Mouse (Mus musculus) lung, postnatal 0 days (tissue): ENCODE measurements at regions not wholly inside any gene's neighbourhood (a gene's known extent, or its start where the extent isn't known, plus 50 kb on each side); places are given as distances from the start of the nearest gene placed in this dataset.

Source experiments
- ATAC-seq: fragments of 200-750 bp; cut with Nextera tagmentation; 2 replicates; pipeline ENCODE4 v1.8.0; 2017; ENCODE audit warnings: moderate library complexity
- DNase-seq: peaks from one replicate; pipeline ENCODE4 v3.0.0-alpha.2; 2016; ENCODE audit warnings: low spot score
- H3K27ac ChIP-seq: fragments of 300-500 bp; sonication (generic); 2 replicates; pipeline ENCODE4 v1.5.1; 2014; ENCODE audit warnings: antibody characterized with exemption, mild to moderate bottlenecking, low read length, mixed read lengths
- H3K27me3 ChIP-seq: fragments of 300-500 bp; sonication (generic); replicated peaks from 2 replicates; pipeline ENCODE4 v1.6.1; 2014; ENCODE audit warnings: low read length, mixed read lengths; ENCODE audit not compliant: insufficient read depth
- H3K36me3 ChIP-seq: fragments of 300-500 bp; sonication (generic); 2 replicates; pipeline ENCODE4 v1.6.1; 2014; ENCODE audit warnings: low read length, mixed read lengths; ENCODE audit not compliant: insufficient read depth
- H3K4me1 ChIP-seq: fragments of 300-500 bp; sonication (generic); 2 replicates; pipeline ENCODE4 v1.6.1; 2014; ENCODE audit warnings: antibody characterized with exemption, low read depth, low read length, mixed read lengths; ENCODE audit not compliant: insufficient read depth
- H3K4me2 ChIP-seq: fragments of 300-500 bp; sonication (generic); replicated peaks from 2 replicates; pipeline ENCODE4 v1.6.1; 2014; ENCODE audit warnings: low read depth, mild to moderate bottlenecking, low read length, moderate library complexity, mixed read lengths
- H3K4me3 ChIP-seq: fragments of 300-500 bp; sonication (generic); 2 replicates; pipeline ENCODE4 v1.5.1; 2014; ENCODE audit warnings: low read depth, low read length
- H3K9ac ChIP-seq: fragments of 300-500 bp; sonication (generic); replicated peaks from 2 replicates; pipeline ENCODE4 v1.6.1; 2014; ENCODE audit warnings: low read depth, mild to moderate bottlenecking
- H3K9me3 ChIP-seq: fragments of 300-500 bp; sonication (generic); 2 replicates; pipeline ENCODE4 v1.6.1; 2016; ENCODE audit warnings: low read length, mixed read lengths
- CTCF ChIP-seq: IDR thresholded peaks from 2 replicates; pipeline ENCODE4 v1.5.1; 2016; ENCODE audit warnings: antibody characterized with exemption, mild to moderate bottlenecking
- EP300 ChIP-seq: IDR thresholded peaks from 2 replicates; pipeline ENCODE4 v1.6.1; 2016; ENCODE audit warnings: antibody characterized with exemption, mild to moderate bottlenecking, control low read depth
- WGBS: fragments of 180-500 bp; shearing (Covaris S2); extraction: QIAGEN DNeasy Blood & Tissue Kit; methylation state at CpG from one replicate; pipeline ENCODE4 v1.1.7; 2014; 5-methylcytosine and 5-hydroxymethylcytosine counted together

DNA sequence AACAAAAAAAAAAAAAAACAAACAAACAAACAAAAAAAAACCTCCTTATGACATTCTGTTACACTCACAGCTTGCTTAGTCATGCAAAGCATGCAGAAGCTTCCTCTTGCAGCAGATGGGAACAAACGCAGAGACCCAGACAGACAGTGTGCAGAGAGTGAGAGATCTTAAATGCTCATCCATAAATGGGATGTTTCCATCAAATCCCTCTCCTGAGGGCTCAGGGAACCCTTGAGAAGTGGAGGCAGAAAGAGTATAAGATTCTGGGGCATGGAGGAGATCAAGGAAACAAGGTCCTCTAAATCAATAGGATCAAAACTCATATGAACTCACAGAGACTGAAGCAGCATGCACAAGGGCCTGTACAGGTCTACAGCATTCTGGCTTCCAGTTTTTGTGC lies 52.5 kb downstream of the Adm start:
- Histone ChIP-seq H3K9ac (no peak overlapping the region), H3K4me2 (no peak overlapping the region)
- 84% methylated on average over 1 of the region's 1 CpGs for WGBS

DNA sequence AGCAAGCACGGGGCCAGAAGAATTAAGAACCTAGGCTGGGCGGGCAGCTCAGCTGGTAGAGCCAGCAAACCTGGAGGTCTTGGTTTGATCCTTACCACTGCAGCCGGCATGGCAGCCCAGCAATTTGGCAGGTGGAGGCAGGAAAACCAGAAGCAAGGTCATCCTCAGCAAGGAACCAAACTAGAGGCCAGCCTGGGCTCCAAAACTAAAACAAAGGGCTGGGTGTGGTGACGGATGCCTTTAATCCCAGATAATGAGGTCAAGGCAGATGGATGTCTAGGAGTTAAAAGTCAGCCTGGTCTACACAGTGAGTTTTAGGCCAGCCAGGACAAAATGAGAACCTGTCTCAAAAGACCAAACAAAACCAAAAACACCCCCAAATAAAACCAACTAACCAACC lies 55.5 kb downstream of the Adm start:
- H3K4me3 ChIP-seq: no peak overlapping the region
- no peak overlapping the region for H3K9ac ChIP-seq
- WGBS: 76% methylated on average over 4 of the region's 4 CpGs
- H3K27ac ChIP-seq: no peak overlapping the region
- H3K9me3 ChIP-seq: no peaks in the 10 kb centered on the region
- no peak for TF ChIP-seq CTCF
- TF ChIP-seq EP300: no peak
- no peaks in the 10 kb centered on the region for H3K4me1 ChIP-seq
- no peak overlapping the region for H3K4me2 ChIP-seq
- no peak for ATAC-seq
- H3K27me3 ChIP-seq: no peaks in the 10 kb centered on the region
- no peak for DNase-seq
- H3K36me3 ChIP-seq: no peaks in the 10 kb centered on the region

More for the DNA sequence above, 52.5 kb downstream of the Adm start:
- DNase-seq (no peak), ATAC-seq (no peak)
- Histone ChIP-seq H3K4me3 (no peak overlapping the region), H3K27me3 (no peaks in the 10 kb centered on the region), H3K9me3 (no peaks in the 10 kb centered on the region), H3K27ac (no peak overlapping the region), H3K36me3 (no peaks in the 10 kb centered on the region), H3K4me1 (no peaks in the 10 kb centered on the region)
- TF ChIP-seq CTCF (no peak), EP300 (no peak)

DNA sequence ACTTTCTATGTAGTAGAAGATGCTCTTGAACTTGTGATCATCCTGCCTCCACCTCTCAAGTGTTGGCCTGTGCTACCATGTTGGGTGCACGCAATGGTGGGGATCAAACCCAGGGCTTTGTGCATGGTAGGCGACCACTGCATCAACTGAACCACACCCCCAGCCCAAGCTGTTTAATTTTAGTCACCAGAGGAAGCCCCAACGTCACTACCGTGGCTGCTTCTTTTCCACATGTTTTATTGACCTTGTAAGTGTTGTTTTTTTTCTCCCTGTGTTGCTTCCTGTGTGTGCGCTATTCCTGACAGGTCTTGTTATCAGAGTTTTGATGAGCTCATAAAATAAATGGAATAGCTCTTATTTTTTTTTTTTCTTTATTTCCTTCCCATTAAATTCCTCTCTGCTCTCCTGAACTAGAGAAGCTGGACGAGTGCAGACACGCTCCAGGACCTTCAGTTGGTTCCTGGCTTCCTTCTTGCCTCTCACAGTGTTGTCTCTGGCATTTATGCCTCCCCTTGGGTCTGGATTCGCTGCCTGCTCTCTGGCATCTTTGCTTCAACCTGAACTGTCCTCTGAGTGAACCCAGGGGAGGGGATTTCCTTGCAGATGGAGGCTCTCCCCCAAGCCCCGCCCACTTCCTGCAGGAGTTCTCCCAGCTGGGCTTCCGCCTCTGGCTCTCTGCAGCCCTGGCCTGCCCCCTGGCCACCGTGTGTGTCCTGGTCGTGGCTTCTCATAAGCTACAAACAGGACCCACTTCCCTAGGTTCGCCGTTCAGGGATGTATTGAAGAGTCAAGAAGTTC lies 61.6 kb downstream of the Adm start:
- Histone ChIP-seq H3K36me3 (no peaks in the 10 kb centered on the region), H3K4me3 (no peak overlapping the region), H3K4me2 (peak overlapping the region; percentile 25), H3K9ac (no peak overlapping the region), H3K9me3 (no peaks in the 10 kb centered on the region), H3K4me1 (peaks cover 6% of the 10 kb centered on the region; the same call in 1 of the 2 replicates), H3K27me3 (no peaks in the 10 kb centered on the region), H3K27ac (peak overlapping the region; percentile 38)
- ATAC-seq (peak; percentile 86), DNase-seq (peak; percentile 74)
- WGBS: 21% methylated on average over 14 of the region's 14 CpGs
- TF ChIP-seq CTCF (peak; percentile 59), EP300 (no peak; the same call in 1 of the 2 replicates)

DNA sequence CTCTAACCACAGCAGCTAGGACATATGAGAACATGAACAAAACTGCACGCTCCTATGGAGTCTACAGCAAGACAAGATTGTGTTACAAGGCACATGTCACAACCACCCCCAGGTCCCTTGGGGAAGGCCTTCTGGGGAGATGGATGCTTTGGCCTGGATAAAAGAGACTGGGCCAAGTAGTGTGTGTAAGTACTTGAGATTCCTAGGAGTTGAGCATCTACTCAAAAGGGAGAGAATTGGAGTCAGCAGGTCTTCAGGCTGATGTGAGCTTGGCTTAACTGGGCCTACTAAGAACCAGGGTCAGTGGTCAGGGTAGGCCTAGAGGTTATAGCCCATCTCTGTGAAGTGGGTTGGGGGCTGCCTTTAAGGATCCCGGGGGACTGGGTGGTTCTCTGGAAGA lies 62.8 kb downstream of the Adm start:
- no peak overlapping the region for H3K4me3 ChIP-seq
- TF ChIP-seq CTCF (no peak), EP300 (no peak)
- peaks cover 6% of the 10 kb centered on the region; the same call in 1 of the 2 replicates for H3K4me1 ChIP-seq
- no peaks in the 10 kb centered on the region for H3K9me3 ChIP-seq
- H3K36me3 ChIP-seq: no peaks in the 10 kb centered on the region
- no peak overlapping the region for H3K27ac ChIP-seq
- no peak overlapping the region for H3K9ac ChIP-seq
- WGBS: 93% methylated on average over 2 of the region's 2 CpGs
- H3K27me3 ChIP-seq: no peaks in the 10 kb centered on the region
- ATAC-seq (no peak), DNase-seq (no peak)
- no peak overlapping the region for H3K4me2 ChIP-seq

DNA sequence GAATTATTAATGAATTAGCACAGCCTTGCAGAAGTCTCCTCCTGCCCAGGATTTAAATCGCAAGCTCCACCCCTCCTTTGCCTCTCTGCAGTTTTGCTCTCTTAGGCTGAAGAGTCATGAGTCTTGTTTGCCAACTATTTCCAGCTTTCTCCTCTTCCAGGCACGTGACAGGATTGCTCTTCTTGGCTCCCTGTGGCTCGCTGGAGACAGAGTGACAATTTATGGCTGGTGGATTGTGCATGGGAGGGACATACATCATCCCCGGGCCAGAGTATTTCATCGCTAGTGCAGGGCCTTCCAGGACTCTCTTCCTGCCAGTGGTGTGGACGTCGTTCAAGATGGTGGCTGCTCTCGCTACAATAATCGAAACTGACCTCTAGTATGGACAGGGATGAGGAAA lies 63.4 kb downstream of the Adm start:
- TF ChIP-seq EP300 (no peak), CTCF (no peak)
- H3K27ac ChIP-seq: no peak overlapping the region

DNA sequence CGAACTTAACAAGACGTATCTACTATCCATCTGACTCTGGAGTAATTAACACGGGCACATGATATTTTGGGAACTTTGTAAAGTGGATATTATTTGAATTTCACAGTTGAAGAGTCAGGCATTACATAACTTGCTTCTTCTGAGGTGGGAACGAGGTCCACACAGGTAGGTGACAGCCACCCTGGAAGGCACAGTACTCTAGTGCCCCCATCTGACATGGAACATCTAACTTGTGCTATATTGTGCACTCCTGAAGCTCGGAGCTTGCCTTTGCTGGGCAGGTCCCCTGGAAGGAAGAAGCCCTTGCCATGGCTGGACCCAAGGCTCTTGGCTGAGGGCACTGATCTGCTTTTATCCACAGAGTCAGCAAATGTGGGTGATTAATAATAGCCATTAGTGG lies 66.8 kb downstream of the Adm start:
- Histone ChIP-seq H3K9me3 (no peaks in the 10 kb centered on the region), H3K36me3 (no peaks in the 10 kb centered on the region), H3K4me3 (no peak overlapping the region), H3K4me1 (peaks cover 4% of the 10 kb centered on the region), H3K27ac (no peak overlapping the region), H3K27me3 (no peaks in the 10 kb centered on the region), H3K4me2 (no peak overlapping the region), H3K9ac (no peak overlapping the region)
- no peak for ATAC-seq
- no peak for TF ChIP-seq EP300
- no peak for TF ChIP-seq CTCF
- no peak for DNase-seq
- 71% methylated on average over 5 of the region's 5 CpGs for WGBS

More for the DNA sequence above, 63.4 kb downstream of the Adm start:
- Histone ChIP-seq H3K4me3 (no peak overlapping the region), H3K27me3 (no peaks in the 10 kb centered on the region), H3K9me3 (no peaks in the 10 kb centered on the region), H3K36me3 (no peaks in the 10 kb centered on the region), H3K4me1 (peaks cover 6% of the 10 kb centered on the region), H3K9ac (no peak overlapping the region), H3K4me2 (no peak overlapping the region)
- peak; percentile 57 for DNase-seq
- WGBS: 60% methylated on average over 9 of the region's 9 CpGs
- ATAC-seq: peak; percentile 32
